Mouse (Mus musculus) lung, postnatal 36 days (tissue): Measurements from ENCODE around the gene D430041D05Rik.

ENCODE experiments used
- DNase-seq: peaks from one replicate; pipeline ENCODE4 v3.0.0; 2022; ENCODE audit warnings: mixed read lengths

D430041D05Rik gene

GRCm38 (mm10) chr2:104407913-104408312 lies 2.9 kb downstream of the D430041D05Rik start:
- no peak for DNase-seq

GRCm38 (mm10) chr2:104404036-104404435 lies 6.8 kb downstream of the D430041D05Rik start:
- DNase-seq: no peak

- DNase-seq: no peak
Observed at GRCm38 (mm10) chr2:104398651-104399290, 12.0 kb downstream of the D430041D05Rik start.

GRCm38 (mm10) chr2:104395961-104396360 lies 14.9 kb downstream of the D430041D05Rik start:
- DNase-seq: no peak

- DNase-seq: no peak
Observed at GRCm38 (mm10) chr2:104394769-104395168, 16.0 kb downstream of the D430041D05Rik start.

DNA sequence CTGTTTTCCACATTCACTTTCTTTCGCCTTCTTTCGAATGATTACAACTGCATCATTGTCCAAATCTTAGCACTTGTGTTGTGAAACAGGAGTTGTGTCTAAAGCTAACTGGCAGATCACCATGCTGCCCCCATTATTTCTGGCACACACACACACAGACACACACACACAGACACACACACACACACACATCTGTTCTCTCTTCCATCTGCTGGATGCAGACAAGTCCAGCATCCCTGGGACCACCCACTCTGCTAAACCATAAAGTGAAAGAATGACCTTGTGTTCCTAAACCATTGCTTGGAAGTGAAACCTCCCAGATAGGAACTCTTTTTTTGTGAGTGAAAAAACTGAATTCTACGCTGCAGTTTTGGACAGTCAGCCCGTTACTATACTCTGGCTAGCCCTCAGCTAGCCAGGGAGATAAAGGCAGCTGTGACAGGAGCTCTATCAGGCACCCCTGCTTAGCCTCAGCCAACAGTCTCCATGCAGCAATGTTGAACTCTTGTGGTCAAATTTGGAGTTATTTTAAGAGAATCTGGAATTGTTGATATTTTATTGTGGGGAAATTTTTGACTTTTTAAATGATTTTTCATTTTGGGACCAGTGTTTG lies 18.0 kb downstream of the D430041D05Rik start:
- no peak for DNase-seq

DNA sequence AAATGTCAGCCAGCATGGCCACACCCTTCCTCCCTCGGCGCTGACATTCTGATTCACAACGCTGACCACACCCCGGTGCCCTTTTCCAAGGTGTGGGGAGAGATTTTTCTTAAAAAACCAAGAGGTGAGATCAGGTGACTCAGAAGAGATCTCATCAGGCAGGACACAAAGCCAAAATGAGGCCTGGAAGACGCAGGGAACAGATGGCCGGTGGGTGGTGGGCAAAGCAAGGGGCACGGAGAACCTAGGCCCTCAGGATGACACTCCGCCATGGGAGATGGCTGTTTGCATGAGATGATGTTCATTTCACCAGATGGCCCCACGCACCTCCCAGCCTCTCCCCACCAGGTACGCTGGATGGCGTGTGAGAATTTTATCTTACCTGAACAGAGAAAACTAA lies 21.6 kb downstream of the D430041D05Rik start:
- no peak for DNase-seq

DNA sequence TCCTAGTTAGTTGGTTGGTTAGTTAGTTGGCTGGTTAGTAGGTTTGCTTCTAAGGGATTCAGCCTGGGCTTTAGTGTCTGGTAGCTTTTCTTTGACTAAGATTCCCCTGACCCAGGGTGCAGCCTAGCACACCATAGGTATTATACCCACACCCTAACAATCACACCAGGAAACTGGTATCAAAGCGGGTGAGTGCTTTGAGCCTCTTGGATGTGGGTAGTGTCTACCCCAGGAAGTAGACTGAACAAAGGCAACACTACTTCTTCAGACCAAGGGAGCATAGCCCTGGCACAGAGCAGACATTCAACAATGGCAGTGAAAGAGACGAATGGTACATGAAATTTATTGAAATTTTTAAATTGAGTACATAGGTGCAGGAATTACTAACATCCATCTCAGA lies 24.9 kb downstream of the D430041D05Rik start:
- DNase-seq: peak; percentile 2

DNA sequence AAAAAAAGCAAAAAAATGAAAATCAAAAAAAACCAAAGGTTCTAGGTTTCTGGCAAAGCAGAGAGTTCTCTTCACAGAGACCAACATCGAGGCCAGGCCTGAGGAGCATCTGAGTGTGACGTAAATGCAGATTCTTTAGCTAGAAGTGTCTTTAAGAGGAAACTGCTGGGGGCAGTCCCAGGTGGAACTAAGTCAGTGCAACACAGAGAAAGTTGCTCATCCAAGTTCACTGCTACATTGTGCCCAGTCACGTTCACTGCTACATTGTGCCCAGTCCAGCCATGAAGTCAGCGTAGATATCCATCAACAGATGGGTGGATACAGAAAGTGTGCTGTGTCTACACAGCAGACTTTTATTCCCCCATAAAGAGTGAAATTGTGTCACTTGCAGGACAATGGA lies 27.2 kb downstream of the D430041D05Rik start:
- DNase-seq: no peak

DNA sequence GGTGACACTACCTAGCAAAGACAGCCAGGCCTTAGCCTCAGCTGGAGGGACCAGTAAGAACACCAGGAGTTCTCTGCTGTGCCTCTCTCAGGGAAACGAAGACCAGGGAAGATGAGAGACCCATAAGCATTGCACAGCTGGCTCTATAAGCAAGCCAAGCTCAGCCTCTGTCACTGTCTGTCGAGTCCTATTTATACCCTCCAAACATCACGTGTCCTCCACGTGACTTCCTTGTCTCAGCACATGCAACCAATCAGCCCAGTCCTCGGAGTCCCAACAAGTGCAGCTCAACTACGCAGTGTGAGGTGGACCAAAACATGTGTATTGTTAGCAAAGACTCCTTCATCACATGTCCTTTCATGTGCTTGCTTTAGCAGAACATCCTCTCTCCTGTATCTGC lies 28.0 kb downstream of the D430041D05Rik start:
- DNase-seq: no peak

GRCm38 (mm10) chr2:104379304-104379703 lies 31.5 kb downstream of the D430041D05Rik start:
- DNase-seq: no peak

GRCm38 (mm10) chr2:104378791-104379190 lies 32.0 kb downstream of the D430041D05Rik start:
- no peak for DNase-seq

GRCm38 (mm10) chr2:104377990-104378389 lies 32.8 kb downstream of the D430041D05Rik start:
- DNase-seq: peak; percentile 7

- DNase-seq: no peak
Observed at GRCm38 (mm10) chr2:104372156-104372555, 38.7 kb downstream of the D430041D05Rik start.

GRCm38 (mm10) chr2:104371606-104372130 lies 39.1 kb downstream of the D430041D05Rik start:
- no peak for DNase-seq

DNA sequence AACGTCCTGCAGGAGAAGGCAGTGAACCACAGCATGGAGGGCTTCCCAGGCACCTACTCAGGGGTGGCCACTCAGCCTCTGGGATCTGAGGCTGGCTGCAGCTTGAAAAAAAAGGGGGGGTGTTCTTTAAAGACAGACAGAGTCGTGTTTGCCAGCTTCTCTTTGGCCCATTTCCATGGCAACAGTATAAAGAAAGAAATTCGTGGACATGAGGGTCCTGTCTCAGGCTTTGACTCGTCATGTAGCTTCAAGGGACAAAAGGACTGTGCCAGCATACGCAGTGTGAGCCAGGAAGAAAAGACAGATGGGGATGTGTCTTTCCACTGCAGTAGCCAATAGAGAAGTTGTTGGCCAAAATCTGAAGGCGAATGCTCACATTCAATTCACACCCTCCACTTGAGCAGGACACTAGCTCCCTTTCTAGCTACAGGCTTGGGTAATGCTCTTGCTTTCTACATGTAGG lies 42.9 kb downstream of the D430041D05Rik start:
- DNase-seq: peak; percentile 55

DNA sequence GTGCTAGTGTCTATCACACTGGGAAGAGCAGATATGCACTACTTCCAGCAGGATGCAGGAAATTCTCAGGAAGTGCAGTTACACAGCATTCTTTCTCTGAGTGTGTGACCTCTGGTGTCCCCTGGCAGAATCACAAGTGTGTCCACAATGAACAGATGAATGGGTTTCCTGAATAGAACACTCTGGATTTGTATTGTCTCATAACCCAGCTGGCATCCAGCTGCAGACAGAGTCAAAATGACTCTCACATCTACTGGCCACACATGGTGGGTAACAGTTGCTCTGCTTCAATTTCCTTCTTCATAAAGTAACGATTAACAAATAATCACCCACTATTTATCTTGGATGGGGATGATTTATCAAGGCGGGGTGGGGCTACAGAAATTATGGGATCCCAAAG lies 43.5 kb downstream of the D430041D05Rik start:
- DNase-seq: peak; percentile 57

DNA sequence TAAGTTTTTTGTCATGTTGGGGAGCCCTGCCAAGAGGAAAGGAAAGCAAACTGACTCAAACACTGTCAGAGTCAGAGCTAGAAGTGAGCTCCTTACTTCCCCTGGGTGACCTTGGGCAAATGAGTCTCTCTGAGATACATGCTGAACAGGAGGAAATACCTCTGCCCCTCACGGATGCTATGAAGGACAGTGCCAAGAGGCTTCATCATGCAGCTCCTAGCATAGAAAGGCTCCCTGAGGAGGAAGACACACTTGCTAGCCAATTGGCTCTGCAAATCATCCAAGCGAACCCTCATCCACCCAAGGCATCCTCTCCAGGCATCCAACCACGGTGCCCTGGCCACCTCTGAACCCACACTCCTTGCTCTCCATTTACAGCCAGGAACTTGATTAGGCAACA lies 51.5 kb downstream of the D430041D05Rik start:
- no peak for DNase-seq

DNA sequence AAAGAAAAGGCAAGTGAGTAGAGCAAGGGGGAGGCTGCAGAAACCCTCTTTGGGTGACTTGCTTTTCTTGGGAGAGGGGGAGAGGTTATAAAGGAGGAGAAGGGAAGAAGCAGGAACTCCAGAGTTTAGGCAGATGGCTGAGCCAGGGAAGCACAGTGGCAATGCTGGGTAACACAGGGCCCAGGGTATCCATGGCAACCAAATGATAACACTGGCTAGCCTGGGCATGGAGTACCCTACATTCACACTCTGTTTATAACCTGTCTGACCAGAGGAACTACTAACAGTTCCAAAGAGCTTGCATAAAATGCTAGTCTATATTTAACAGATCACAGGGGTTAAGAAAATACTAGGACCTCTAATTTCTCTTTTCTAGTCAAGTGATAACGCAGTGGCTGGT lies 51.9 kb downstream of the D430041D05Rik start:
- peak; percentile 33 for DNase-seq

GRCm38 (mm10) chr2:104356531-104356930 lies 54.3 kb downstream of the D430041D05Rik start:
- DNase-seq: no peak

GRCm38 (mm10) chr2:104354117-104354516 lies 56.7 kb downstream of the D430041D05Rik start:
- DNase-seq: peak; percentile 21

DNA sequence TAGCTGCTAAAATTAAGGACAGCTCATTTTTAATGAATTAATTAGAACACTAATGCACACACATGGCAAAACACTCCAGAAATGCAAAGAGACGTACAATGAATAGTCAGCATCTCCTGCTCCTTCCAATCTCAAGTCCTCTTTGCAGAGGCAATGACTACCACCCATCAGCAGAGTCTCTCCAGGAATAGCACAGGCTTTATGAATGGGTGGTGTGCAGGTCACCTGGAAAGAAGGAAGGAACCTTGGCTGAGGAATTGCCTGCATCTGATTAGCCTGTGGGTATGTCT lies 58.7 kb downstream of the D430041D05Rik start:
- no peak for DNase-seq

DNA sequence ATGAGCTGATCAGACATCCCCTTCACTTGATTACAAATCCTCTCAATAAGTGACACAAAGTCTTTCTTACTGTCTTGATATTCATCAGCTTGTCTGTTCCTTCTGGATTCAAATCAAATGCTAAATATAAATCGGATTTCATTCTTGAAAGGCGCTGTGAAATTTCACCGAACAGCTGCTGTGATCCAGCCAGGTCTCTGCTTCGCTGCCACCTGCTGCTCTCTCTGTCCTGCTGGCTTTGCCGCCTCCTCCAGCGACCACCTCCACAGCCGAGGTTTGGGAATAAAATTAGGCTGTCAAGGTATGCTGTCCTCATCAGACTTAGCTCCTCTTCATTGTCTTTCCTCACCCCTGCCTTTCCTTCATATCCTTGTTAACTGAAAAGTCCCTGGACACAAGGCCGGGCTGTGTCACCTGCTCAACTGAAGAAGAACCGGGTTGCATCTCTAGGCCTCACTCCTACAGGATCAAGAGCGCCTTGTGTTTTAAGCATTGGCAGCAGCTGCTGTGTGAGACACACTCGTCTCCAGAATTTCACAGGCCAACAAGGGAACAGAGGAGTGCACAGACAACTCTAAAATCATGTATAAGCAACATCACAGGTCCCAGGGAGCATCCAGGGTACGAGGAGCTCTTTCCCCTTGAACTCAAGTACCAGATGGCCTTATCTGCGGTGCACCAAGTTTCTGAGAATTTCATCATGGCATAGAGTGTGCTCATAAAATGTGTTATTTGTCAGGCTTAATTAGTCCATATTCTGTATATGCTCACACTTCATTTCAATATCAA lies 59.2 kb downstream of the D430041D05Rik start:
- no peak for DNase-seq

GRCm38 (mm10) chr2:104337619-104338018 lies 73.2 kb downstream of the D430041D05Rik start:
- no peak for DNase-seq
